Mouse (Mus musculus) adrenal gland, postnatal 10 days (tissue): Measurements from ENCODE around the gene Nploc4. TPM values are rescaled to one million over a fixed set of nuclear protein-coding genes. Genes with fewer than 3 reads are reported as not detected.

Experiments
- DNase-seq: peaks from one replicate; pipeline ENCODE4 v3.0.0; 2021; ENCODE audit warnings: mixed read lengths
- total RNA-seq, 2 experiments: library from RNA; stranded (reverse); gene quantifications; 2 replicates each; pipeline ENCODE4 v1.2.3; 2021

The Nploc4 gene
- total RNA-seq, 2 experiments from 2014 or later: 59.7 to 67.0 TPM

- DNase-seq: peak; percentile 66
Observed at GRCm38 (mm10) chr11:120352571-120353290, 84.8 kb downstream of the Nploc4 start.

DNA sequence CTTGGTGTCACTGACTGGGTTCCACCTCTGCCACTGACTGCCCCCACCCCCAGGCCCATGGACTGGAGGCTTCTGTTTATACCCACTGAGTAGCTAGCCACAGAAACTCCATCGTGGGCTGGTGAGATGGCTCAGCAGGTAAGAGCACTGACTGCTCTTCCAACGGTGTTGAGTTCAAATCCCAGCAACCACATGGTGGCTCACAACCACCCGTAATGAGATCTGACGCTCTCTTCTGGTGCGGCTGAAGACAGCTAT lies 85.5 kb downstream of the Nploc4 start:
- DNase-seq: peak; percentile 3

DNA sequence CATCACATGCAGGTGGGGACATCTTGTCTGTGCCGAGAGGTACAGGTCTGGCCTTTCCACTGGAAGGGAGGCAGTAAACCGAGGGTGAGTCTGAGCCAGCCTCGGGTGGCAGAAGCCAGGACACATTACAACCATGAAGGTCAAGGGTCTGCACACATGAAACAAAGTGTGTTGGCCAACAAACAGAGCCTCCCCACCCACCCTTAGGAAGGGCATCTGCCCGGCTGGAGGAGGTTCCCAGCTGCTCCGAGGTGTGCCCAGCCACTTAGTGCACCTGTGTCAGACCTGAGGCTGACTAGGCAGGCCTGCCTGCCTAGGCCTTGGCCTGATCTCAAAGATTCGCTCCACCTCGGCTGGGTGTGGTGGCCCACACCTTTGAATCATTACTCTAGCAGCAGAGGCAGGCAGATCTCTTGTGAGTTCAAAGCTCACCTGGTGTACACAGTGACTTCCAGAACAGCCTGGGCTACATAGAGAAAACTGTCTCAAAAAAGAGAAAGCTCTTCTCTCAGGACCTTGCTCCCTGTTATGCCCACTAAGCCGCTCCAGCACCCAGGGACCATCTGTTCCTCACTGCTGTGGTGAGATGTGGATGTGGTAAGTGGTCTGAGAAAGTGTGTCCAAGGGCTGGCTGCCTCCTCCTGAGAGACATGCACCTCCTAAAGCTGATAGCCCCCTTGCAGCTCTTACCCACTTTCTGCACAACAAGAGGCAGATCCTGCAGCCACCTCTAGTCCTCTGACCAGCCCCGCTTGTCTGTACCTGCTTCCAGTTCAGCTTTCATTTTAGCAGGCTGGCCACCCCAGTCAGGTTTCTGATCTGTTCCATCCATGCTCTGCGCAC lies 86.0 kb downstream of the Nploc4 start:
- peak; percentile 22 for DNase-seq

- peak; percentile 32 for DNase-seq
Observed at GRCm38 (mm10) chr11:120350711-120351110, 86.8 kb downstream of the Nploc4 start.

DNA sequence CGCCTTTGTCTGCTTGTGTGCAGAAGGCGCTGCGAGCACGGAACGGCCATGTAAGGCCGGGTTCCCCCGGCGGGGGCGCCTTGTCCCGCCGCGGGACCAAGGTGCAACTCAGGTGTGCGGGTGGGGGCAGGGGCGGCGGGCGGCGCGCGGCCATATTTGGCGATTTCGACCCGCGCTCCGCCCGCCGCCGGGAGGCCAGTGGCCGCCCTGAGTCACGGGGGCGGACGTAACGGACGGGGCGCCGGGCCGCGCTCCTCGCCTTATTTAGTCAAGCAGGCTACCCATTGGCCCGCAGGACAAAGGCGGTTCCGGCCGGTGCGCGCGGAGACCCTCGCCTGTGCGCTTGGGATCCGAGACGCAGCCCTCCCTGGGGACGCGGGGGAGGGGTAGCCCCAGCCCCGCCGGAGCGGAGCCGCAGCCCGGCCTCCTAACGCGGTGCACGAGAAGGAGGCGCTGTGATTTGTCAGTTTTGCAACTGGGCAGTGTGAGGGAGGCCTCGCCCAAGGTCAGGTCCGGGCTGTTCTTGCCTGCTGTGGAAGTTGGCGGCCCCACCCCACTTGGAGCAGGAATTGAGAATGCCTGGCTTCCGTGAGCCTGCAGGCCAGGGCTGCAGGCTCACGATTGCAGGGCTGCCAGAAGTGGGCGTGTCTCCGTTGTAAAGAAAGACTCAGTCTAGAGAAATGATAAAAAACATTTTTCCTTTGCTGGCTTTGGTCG lies 87.4 kb downstream of the Nploc4 start:
- peak; percentile 93 for DNase-seq

DNA sequence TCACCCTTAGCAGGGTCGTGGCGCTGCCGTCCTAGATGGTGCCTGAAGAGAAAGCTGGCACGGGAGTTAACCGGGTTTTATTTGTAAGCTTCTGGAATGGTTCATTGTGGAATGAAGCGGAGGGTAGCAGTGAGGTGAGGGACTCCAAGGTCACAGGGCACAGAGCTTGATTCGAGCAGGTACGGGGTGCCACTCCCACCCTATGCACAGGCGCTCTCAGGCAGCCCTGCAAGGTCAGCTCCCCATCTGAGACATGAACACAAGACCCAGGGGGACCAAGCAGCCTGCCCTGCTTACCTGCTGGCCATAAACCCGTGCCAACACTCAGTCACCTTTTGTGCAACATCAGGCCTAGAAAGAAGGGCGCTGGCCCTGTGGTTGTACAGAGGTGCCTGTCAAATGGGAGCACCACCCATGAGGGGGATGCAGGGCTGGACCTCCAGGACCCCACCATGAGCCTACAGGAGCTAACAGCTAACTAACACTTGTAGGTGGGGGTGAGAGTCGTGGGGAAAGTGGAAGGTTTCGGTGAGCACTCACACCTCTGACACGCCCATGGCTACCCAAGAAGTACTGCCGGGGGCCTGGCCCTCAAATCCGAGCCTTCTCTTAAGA lies 88.0 kb downstream of the Nploc4 start:
- peak; percentile 67 for DNase-seq

DNA sequence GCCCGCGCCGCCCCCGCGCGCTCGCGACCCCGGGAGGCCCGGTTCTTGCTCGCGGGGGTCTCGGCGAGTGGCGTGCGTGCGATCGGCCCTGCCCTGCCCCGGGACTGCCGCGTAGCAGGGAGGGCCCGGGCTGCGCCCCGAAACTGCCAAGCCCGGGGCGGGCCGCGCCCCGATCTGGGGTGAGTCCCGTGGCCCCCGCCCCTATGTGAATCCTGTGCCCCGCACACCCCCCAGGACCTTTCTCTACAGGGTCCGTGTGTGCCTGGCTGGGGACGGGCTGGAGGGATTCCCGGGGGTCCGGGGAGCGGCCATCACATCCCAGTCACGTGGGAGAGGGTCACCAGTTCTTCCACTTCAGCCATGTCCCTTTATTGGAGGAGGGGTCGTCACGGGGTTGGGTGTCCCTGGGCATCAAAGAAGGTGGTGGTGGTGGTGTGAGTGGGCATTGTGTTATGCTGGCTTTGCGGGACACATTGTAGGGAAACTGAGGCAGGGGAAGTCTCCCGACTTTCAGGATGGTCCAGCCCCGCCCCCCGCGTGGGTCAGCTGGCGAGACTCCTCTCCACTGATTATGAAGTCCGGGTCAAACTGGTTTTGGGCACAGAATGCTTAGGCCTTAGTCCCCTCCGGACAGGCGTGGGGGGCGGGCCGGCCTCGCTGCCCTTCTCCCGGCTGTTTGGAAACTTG lies 88.7 kb downstream of the Nploc4 start:
- DNase-seq: peak; percentile 76

- DNase-seq: peak; percentile 94
Observed at GRCm38 (mm10) chr11:120347791-120348683, 89.5 kb downstream of the Nploc4 start, which contains the start of gene Actg1. Gene Actg1, minus strand, starts transcription at chr11:120348542.

DNA sequence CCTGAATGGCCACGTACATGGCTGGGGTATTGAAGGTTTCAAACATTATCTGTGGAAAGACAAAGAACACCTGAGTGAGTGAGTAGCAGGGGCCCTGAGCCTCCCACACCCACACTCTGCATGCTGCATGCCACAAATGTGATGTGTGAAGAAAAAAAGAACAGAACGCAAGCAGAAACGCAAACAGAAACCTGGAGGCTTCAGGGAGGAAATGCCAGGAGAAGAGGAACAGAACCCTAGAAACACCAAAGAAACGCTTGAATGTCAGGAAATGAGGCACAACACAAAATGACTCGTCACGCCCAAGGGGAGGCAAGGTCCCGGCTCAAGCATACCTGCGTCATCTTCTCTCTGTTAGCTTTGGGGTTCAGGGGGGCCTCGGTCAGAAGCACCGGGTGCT lies 90.2 kb downstream of the Nploc4 start:
- peak; percentile 22 for DNase-seq

DNA sequence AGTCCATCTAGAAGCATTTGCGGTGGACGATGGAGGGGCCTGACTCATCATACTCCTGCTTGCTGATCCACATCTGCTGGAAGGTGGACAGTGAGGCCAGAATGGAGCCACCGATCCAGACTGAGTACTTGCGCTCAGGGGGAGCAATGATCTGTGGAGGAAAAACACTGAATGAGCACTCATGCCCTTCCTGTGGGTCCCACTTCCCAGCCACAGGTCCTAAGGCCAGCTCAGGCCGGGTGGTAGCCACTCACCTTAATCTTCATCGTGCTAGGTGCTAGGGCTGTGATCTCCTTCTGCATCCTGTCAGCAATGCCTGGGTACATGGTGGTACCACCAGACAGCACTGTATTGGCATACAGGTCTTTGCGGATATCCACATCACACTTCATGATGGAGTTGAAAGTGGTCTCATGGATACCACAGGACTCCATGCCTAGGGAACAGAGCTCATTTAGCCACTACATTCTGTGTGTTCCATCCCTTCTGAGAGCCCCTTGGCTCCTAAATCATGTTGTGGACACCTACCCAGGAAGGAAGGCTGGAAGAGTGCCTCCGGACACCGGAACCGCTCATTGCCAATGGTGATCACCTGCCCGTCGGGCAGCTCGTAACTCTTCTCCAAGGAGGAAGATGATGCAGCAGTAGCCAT lies 91.0 kb downstream of the Nploc4 start:
- DNase-seq: peak; percentile 5

GRCm38 (mm10) chr11:120345067-120345681 lies 92.3 kb downstream of the Nploc4 start:
- DNase-seq: peak; percentile 13

DNA sequence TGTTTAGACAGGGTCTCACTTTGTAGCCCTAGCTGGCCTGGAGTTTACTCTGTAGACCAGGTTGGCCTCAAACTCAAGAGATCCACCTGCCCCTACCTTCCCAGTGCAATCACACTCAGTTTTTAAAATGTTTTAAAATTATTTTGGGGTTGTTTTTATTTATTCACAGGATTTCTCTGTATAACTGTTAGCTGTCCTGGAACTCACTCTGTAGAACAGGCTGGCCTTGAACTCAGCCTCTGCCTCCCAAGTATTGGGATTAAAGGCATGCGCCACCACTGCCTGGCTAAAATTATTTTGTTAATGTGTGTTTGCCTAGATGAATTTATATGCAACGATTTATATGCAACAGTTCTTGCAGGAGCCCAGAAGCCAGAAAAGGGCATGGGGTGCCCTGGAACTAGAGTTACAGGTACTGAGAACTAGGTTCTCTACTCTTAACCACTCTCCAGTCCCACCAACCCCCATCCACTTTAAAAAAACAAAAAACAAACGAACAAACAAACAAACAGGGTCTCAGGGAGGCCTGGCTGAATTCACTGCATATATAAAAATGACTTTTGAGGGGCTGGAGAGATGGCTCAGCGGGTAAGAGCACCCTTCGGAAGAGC lies 93.1 kb downstream of the Nploc4 start:
- no peak for DNase-seq

- no peak for DNase-seq
Observed at GRCm38 (mm10) chr11:120343519-120344309, 93.8 kb downstream of the Nploc4 start.

DNA sequence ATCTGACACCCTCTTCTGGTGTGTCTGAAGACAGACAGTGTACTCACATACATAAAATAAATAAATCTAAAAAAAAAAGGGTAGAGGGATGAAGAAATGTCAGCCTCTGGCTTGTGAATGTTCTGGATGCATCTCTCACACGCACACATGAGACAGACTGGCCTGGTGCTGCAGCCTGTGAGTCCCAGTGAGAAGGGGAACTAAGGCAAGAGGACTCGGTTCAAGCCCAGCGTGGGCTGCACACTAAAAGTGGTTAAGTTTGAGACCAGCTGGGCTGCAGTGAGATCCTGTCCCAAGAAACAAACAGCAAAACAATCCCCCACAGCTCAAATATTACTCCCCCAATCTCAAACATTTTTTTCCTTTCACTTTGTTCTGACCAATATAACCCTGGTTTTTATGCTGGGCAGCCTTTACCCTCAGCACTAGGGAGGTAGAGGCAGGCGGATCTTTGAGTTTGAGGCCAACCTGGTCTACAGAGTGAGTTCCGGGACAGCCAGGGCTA lies 94.8 kb downstream of the Nploc4 start:
- DNase-seq: no peak

DNA sequence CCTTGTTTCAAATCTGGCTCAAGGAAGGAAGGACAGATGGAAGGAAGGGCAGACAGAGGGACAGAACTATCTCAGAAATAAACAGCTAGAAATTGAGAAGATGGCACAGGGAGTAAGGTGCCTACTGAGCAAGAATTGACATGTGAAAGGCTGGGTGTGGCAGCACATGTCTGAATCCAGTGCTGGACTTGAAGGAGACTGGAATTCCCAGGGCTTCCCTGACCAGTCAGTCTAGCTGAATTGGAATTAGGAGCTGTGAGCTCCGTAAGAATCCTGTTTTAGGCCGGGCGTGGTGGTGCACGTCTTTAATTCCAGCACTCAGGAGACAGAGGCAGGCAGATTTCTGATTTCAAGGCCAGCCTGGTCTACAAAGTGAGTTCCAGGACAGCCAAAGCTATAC lies 95.8 kb downstream of the Nploc4 start:
- no peak for DNase-seq

GRCm38 (mm10) chr11:120339978-120340513 lies 97.5 kb downstream of the Nploc4 start:
- DNase-seq: no peak

DNA sequence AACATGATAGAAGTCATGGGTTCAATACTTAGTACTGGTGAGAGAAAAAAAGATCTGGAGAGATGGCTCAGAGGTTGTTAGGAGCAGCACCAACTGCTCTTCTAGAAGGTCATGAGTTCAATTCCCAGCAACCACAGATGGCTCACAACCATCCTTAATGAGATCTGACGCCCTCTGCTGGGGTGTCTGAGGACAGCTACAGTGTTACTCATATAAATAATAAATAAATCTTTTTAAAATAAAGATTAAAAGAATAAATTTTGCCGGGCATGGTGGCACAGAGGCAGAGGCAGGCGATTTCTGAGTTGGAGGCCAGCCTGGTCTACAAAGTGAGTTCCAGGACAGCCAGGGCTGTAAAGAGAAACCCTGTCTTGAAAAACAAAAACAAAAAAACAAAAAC lies 98.7 kb downstream of the Nploc4 start:
- DNase-seq: no peak

GRCm38 (mm10) chr11:120337447-120337846 lies 100.1 kb downstream of the Nploc4 start:
- DNase-seq: no peak
